Mouse (Mus musculus): ENCODE data around the gene Ccl27b.
"Not testable (repeated sequence)": the region's sequence is repeated elsewhere in the genome, so short reads cannot be mapped to it uniquely, and the experiment has no call there.

Gene Ccl27b

GRCm38 (mm10) chr4:42654951-42655350 is at the start of gene Ccl27b:
Gene Ccl27b, plus strand, starts transcription at chr4:42655251.
- DNase-seq: not testable (repeated sequence)

DNA sequence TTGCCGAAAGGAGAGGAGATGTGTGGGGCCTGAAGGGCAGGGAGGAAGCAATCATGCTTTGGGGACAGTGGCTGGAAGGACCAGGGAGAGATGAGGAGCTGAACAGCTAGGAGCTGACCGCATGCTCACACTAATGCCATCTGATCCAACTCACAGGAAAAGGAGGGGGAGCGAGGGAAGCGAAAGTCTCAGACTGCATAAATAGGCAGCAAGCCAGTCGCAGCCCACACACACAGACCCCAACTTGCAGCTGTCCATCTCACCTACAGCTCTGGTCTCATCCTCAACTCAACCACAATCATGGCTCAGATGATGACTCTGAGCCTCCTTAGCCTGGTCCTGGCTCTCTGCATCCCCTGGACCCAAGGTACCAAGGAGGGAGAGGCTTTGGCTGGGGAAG is 43.2 kb upstream of the Ccl27b start, which contains the start of gene Gm10591:
Gm10591 (plus strand) TSS at position 301 of the 400 bp plus-strand sequence.
- DNase-seq: not testable (repeated sequence)

DNA sequence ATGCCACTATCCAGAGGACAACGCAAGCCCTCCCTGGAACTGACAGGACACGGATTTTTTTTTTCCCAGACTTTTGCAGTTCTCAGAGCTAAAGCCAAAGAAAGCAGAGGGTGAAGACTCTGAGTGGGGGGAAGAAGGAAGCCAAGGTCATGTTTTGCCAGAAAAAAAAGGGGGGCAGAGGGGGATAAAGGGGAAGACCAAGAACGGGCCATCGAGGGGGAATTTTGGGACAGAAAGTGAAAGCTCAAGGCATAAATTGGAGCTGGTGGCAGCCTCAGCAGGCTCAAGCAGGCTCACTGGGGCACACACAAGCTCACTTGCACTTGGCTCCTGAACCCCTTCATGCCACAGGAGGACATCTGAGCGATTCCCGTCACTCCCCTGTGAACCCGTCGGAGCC is 25.6 kb upstream of the Ccl27b start, which contains the start of gene Gm2564:
Gm2564 (plus strand) TSS at position 301 of the 400 bp plus-strand sequence.
- not testable (repeated sequence) for DNase-seq

DNA sequence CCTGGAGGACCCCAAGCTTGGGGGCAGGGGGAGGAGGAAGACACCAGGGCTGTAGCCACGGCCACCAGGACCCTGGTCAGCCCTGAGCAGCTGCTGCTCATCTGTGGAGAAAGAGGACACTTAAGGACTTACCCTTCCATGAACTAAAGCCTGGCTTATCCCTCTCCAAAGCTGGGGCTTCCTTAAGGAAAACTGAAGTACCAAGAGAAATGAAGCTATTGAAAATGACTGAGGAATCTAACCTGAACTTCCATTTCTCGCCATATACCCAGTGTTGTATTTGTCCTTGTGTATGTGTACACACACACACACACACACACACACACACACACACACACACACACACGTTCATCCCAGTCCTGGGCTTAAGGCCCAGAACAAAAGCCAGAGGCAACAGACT is 6.7 kb downstream of the Ccl27b start, which contains the start of gene Il11ra2:
Il11ra2 (minus strand) TSS at position 101 of the 400 bp plus-strand sequence.
- not testable (repeated sequence) for DNase-seq

DNA sequence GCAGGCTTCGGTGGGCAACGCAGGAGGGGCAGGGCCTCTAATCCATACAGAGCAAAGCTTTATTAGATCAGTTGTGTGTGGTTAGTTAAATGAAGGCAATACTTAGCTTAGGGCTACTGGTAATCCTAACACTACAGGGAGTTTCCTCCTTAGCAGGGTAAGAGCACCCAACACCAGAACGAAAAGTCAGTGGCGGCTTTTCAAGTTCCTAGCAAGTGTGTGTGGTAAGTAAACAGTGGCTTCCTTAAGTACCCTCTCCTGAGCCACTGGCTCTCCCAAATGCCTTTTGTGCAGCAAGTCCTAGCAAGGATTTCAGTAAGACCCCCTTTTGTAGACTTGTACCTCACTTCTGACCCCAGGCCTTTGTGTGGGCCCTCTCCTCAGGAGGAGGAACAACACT is 20.4 kb downstream of the Ccl27b start:
- DNase-seq: not testable (repeated sequence)

DNA sequence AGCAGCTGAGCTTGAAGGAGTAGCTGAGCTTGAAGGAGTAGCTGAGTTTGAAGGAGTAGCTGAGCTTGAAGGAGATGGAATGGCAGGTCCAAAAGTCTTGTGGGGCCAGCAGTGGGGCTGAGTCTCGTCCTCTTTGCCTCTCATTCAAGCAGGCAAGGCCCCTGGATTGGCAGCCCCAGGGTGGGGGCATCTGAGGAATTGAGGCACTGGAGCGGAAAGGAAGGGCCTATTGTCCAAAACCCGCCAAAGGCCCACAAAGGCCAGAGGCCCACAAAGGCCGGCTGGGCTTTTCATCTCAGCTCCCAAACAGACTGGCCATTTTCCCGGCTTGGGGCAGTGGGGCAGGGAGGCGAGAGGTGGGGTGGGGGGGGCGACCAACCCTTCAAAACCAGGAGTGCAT is 24.3 kb downstream of the Ccl27b start:
- not testable (repeated sequence) for DNase-seq

- DNase-seq: not testable (repeated sequence)
Measured at GRCm38 (mm10) chr4:42680374-42681356, 25.6 kb downstream of the Ccl27b start.

- not testable (repeated sequence) for DNase-seq
Measured at GRCm38 (mm10) chr4:42681473-42682182, 26.6 kb downstream of the Ccl27b start.

- DNase-seq: not testable (repeated sequence)
Measured at GRCm38 (mm10) chr4:42682183-42682524, 27.1 kb downstream of the Ccl27b start.
